Mouse (Mus musculus) mouse trophoblast stem cell (cell line): ENCODE results near the gene Pick1.

ENCODE experiments used
- in situ Hi-C, 2 experiments: fragments of 300-500 bp; cut with MseI, MboI; formaldehyde crosslinking; loops; 2 replicates in 1 of 2; 3 replicates in 1 of 2; pipeline ENCODE4 v1.15.1; 2025

Gene Pick1

DNA sequence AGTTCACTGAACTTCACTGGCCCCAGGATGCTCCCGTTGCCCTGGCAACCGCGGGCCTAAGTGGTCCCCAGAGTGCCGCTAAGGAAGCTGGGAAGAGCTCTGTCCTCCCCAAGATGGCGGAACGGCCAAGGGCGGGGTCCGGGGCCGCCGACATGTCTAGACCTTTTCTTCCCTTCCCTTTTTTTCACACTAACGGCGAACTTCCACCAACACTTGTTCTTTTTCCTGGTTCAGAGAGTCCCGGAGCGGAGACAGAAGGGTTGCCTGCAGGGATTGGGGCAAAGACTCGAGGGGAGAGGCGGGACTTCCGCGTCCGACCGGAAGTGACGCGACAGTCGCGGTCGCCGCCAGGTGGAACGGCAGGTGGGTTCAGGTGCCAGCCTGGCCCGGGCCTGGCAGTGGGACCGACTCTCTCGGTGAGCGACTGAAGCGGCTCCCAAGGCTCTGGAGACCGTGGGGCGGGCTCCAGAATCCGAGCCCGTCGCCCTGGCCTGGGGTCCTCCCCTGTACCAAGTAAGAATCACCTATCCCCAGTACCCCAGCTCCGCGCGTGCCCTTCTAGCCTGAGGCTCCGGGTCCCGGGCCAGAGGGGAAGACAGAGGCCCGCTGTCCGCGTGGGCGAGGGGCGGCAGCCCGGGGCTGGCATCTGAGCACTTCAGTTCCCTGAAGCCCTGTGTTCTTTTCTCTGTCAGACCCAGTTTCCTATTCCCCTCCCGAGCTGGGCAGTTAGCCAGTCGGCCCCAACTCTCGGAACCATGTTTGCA, at the start of gene Pick1, which contains the start of gene Gm49486:
Gene Pick1 (plus strand): TSS at position 116 of the 764 bp plus-strand sequence.
Gene Gm49486 (plus strand): TSS at position 334 of the 764 bp plus-strand sequence.
- in situ Hi-C loops = no loop called here

DNA sequence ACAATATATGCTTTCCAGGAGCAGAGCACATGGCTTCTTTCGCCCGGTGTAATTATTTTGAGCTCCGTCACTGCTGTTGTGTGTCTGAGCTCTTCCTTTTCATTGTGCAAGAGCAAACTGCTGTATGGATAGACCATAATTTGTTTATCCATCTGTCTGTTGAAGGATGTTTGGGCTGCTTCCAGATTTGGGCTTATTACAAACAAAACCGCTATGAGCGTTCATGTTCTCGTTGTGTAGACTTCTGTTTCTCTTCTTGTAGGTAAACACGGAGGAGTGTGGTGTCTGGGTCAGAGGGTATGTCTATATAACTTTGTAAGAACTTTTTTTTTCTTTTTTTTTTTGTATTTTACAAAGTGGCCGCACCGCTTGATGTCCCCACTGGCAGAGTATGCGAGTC, 43.8 kb upstream of the Pick1 start:
- in situ Hi-C loops = no loop called here

DNA sequence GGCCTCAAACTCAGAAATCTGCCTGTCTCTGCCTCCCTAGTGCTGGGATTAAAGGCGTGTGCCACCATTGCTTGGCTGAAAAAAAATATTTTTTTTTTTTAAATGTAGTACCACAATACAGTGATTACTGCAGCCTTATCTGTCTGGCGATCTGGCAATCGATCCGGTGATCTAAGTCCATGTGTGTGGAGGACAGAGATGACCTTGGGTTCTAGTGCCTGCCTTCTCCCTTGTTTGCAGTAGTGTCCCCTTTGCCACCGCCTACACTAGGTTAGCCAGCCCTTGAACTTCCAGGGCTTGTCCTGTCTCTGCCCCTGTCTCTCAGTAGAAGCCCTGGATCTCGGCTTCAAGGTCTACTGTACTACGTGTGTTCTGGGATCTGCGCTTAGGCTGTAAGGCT, 41.2 kb upstream of the Pick1 start:
- in situ Hi-C loops = no loop called here

DNA sequence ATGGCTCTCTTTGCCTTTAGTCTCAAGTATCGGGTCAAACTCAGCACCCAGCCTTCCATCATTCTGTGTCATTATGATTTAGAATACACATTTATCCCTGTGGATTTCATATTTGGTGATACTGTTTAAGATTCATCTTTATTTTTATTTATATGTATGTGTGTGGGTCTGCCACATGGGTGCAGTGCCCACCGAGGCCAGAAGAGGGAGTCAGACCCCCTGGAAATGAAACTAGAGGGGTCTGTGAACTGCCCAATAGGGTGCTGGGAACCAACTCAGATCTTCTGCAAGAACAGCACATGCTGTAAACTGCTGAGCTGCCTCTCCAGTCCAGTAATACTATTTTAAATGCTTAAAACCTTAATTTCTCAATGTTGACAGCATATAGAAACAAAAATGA, 37.5 kb upstream of the Pick1 start:
- in situ Hi-C loops = no loop called here

- in situ Hi-C loops = no loop called here
These were observed 36.5 kb upstream of the Pick1 start for GRCm38 (mm10) chr15:79192450-79192849.

- in situ Hi-C loops = no loop called here
These were observed 35.8 kb upstream of the Pick1 start for GRCm38 (mm10) chr15:79192885-79193845.

DNA sequence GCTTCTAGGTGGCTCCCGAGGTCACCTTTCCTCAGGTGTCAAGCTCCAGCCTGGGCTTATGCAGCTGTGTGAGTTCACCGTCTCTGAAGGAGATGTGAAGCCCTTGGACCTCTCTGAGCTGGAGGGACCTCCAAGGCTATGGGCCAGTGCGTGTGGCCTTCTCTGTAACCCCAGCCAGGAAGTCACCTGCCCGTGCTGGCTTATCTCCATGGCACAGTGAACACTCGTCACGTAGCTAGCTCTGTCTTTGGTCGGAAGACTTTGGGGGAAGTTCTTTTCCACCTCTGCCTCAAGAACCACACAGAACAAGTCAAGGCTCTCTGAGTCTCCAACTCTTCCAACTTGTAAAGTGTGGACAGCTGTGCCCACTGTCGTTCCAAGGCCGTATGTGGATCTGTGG, 34.9 kb upstream of the Pick1 start:
- in situ Hi-C loops = no loop called here

DNA sequence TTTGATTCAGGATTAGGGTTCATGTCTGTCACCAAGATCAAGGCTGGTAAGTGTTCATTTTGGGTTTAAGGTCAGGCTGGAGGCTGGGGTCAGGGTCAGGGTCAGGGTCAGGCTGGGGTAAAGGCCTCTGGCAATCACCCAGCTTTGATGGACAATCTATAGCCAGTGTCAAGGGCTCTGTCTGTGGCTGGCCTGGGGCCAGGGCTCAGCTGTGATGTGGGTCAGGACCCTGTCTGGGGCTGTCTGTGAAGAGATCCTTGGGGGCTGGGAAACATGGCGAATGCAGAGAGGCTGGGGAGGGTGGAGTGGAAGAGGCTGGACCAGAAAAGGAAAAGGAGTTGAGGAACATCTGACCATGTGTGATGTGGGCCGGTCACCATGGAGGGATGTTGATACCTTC, 34.0 kb upstream of the Pick1 start:
- in situ Hi-C loops = no loop called here

- in situ Hi-C loops = no loop called here
These were observed 33.5 kb upstream of the Pick1 start for GRCm38 (mm10) chr15:79195492-79195891.

DNA sequence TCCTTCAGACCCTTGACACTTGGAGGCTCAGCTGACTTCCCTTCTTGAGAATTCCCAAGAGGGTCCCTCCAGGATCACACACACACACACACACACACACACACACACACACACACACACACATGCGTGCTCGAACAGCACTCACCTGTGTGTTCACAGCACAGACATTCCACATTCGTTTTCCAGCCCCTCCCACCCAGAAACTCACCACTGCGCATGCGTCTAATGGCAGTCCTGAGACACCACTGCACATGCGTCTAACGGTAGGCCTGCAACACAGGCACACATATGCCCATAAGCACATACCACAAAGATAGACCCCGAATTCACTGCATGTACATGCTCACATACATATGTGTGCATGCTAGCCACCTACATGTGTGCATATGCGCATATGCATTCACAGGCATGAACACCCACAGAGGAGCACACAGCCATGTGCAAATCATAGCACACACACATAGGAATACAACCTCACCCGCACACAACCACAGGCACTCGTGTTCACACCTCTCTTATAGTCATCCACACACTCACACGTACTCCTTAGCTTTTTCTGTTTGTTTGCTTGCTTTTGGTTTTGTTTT, 29.5 kb upstream of the Pick1 start:
- in situ Hi-C loops = no loop called here

GRCm38 (mm10) chr15:79201491-79202150, 27.4 kb upstream of the Pick1 start:
- in situ Hi-C loops = no loop called here

GRCm38 (mm10) chr15:79202575-79202974, 26.4 kb upstream of the Pick1 start:
- in situ Hi-C loops = no loop called here

- in situ Hi-C loops = no loop called here
These were observed 20.8 kb upstream of the Pick1 start for GRCm38 (mm10) chr15:79208211-79208610.

- in situ Hi-C loops = no loop called here
These were observed 20.1 kb upstream of the Pick1 start for GRCm38 (mm10) chr15:79208758-79209439.

DNA sequence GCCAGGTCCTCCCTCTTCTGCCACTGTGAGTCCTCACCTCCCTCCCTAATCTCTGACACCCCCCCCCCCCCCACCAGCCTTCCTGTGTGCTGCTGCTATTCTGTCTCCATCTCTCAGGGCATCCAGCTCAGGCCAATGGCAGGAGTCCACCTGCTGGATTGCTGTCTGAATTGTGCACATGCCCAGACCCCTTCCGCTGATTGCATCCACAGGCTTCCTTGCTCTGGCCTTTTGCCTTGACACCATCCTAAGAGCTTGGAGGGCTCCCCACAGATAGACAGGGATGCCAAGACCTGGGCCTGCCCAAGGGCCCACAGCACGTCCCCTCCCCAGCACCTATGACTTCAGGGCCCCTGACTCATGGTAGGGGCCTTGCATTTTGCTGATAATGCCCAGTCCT, 18.6 kb upstream of the Pick1 start:
- in situ Hi-C loops = no loop called here

GRCm38 (mm10) chr15:79212750-79213446, 16.1 kb upstream of the Pick1 start:
- in situ Hi-C loops = no loop called here

- in situ Hi-C loops = no loop called here
These were observed 15.4 kb upstream of the Pick1 start for GRCm38 (mm10) chr15:79213591-79213990.

GRCm38 (mm10) chr15:79216191-79216590, 12.8 kb upstream of the Pick1 start:
- in situ Hi-C loops = no loop called here

- in situ Hi-C loops = no loop called here
These were observed 9.4 kb upstream of the Pick1 start for GRCm38 (mm10) chr15:79219572-79219971.

GRCm38 (mm10) chr15:79223641-79224040, 5.3 kb upstream of the Pick1 start:
- in situ Hi-C loops = no loop called here
